Mouse (Mus musculus): ENCODE results near the gene Tmem132e. TPM values are rescaled to one million over a fixed set of nuclear protein-coding genes. Genes with fewer than 3 reads are reported as not detected.

The Tmem132e gene
- total RNA-seq, 1 experiment from 2014 or later, result not detected

DNA sequence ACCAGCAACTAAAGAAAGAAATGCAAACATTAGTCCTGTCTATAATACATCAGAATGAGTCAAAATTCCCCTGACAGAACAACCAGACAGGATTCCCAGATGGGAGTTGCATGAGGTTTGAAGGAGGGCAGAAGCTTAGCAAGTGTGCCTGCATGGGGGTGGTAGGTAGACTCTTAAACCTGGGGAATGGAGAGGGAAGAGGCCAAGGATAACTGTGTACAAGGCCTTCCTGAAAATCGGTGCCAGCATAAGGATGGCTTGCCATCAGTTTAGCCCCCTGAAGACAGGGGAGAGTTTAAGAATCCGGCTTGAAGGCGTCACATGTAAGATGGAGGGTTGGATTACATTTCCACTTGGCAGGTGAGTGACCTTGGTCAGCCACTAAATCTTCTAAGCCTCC is 102.2 kb downstream of the Tmem132e start:
- ATAC-seq (replicated peaks in 1 of 2; ENCODE audit: insufficient read depth in 1 of 2, low FRiP score in 2 of 2, low TSS enrichment in 1 of 2, low read depth in 1 of 2, poor library complexity in 2 of 2, severe bottlenecking in 2 of 2), result no peak

Other genes with a start within 250 kb of the Tmem132e start
- gene Ccl1, start 83.2 kb upstream of the Tmem132e start, total RNA-seq (2017), result not detected in 2 replicates

Measured in hematopoietic stem cell, adult 5-6 weeks (primary cell).